Comparison of ENCODE assay signal across 8 mouse cellular contexts in the genomic region with DNA sequence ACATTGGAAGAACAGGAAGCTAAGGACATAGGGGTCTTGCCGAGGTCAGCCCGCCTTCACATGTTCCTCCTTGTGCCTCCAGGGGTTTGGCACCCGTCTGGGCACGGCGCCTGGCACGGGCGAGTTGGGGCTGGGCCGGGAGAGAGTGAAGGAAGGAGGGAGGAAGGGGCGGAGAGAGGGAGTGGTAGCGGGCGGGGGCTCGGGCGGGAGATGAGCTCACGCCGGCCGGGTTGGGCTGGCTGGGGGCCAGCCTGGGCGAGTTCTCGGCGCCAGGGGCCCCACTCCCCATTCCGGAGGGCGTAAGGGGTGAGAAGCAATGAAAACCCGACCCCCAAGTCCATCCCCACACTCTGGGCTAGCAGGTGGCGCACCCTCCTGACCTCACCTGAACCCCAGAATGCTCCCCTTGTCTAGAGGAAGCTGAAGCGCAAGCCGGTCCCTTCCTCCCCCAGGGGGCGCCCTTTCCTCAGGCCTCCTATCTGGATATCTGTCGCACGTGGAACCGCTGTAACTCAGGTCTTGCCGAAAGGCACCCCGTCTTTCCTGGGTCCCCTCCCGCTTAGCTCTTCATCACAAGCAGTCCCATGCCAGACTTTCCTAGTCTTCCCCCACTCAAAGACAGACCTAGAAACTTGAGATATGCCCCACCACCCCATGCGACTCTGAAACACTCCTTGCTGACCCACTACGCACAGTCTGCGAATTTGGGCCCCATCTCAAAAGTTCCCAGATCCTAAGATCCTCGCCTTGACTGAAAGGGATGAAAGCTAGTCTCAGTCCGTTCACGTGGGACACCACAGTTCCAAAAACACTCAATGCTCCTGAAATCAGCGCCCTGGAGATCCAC. TPM values are rescaled to one million over a fixed set of nuclear protein-coding genes. Genes with fewer than 3 reads are reported as not detected.
DNase-seq lines count a peak whose midpoint lies in the region; ATAC-seq and TF ChIP-seq lines count a peak whose summit lies in the region.

No protein-coding gene starts in this region.

- no peak for ATAC-seq in forebrain, embryonic 15.5 days (replicated peaks)

- no peaks in the 10 kb centered on the region for H3K9me3 ChIP-seq in ES-E14 (ENCODE audit: control insufficient read depth, insufficient read depth, low read depth, low read length)
- no peaks in the 10 kb centered on the region for H3K9me3 ChIP-seq in forebrain, embryonic 15.5 days

- H3K4me2 ChIP-seq in forebrain, embryonic 15.5 days (replicated peaks): peak overlapping the region; percentile 79

- in situ Hi-C loops in ES-E14 (cut with MboI; ENCODE audit: low sequenced_read_pairs in 2 of 2, unreplicated experiment in 2 of 2): no loop called here

- DNase-seq in ES-E14 (ENCODE audit: low read depth, low spot score): no peak
- peak; percentile 85 for DNase-seq in c-Kit-positive CD71-negative TER-119-negative erythroid progenitor cells, embryonic 14.5 days (ENCODE audit: low read depth)
- DNase-seq in heart, postnatal 4 days: peak; percentile 92
- peak; percentile 80 to 82 for DNase-seq in layer of hippocampus, postnatal 10 days (ENCODE audit: low spot score in 2 of 2)
- peak; percentile 96 for DNase-seq in lung, postnatal 14 days
- peak; percentile 38 for DNase-seq in retina, adult 2 months (ENCODE audit: low read depth, low spot score)
- peak; percentile 87 to 90 for DNase-seq in thymus, postnatal 36 days

- under 1% methylated on average over 38 of the region's 39 CpGs for WGBS in forebrain, embryonic 15.5 days

- peaks cover 6% of the 10 kb centered on the region; the same call in 1 of the 2 replicates for H3K36me3 ChIP-seq in ES-E14 (ENCODE audit: control insufficient read depth, insufficient read depth, low read length, poor library complexity, severe bottlenecking)
- no peaks in the 10 kb centered on the region for H3K36me3 ChIP-seq in forebrain, embryonic 15.5 days

- peaks cover 9 to 18% of the 10 kb centered on the region in 2 experiments for H3K4me1 ChIP-seq in ES-E14 (ENCODE audit: control insufficient read depth in 2 of 2, insufficient read depth in 2 of 2, low read length in 2 of 2, poor library complexity in 1 of 2)
- H3K4me1 ChIP-seq in forebrain, embryonic 15.5 days: peaks cover 65% of the 10 kb centered on the region

- H3K4me3 ChIP-seq in ES-E14 (ENCODE audit: insufficient read depth in 1 of 2, low read depth in 1 of 2, low read length in 2 of 2, poor library complexity in 1 of 2, severe bottlenecking in 1 of 2): peak overlapping the region; percentile 69 to 76
- peak overlapping the region; percentile 47 for H3K4me3 ChIP-seq in forebrain, embryonic 15.5 days

- peak overlapping the region; percentile 87 for H3K9ac ChIP-seq in ES-E14 (ENCODE audit: insufficient read depth, low read depth, low read length, poor library complexity, severe bottlenecking)
- peak overlapping the region; percentile 45 for H3K9ac ChIP-seq in forebrain, embryonic 15.5 days (replicated peaks)

- peaks cover 74% of the 10 kb centered on the region for H3K27me3 ChIP-seq in forebrain, embryonic 15.5 days

- peak overlapping the region; percentile 91 for H3K27ac ChIP-seq in ES-E14 (ENCODE audit: insufficient read depth, low read depth, low read length, poor library complexity, severe bottlenecking)
- no peak overlapping the region for H3K27ac ChIP-seq in forebrain, embryonic 15.5 days (replicated peaks)

TF ChIP-seq in ES-E14, 5 proteins besides CTCF, POLR2A, EP300 and RAD21:
- TF ChIP-seq ZNF384 (IDR thresholded peaks at IDR 0.05; ENCODE audit: low read depth, low read length) (no peak), ZC3H11A (IDR thresholded peaks at IDR 0.05; ENCODE audit: borderline replicate concordance, low read depth, low read length) (no peak), HCFC1 (IDR thresholded peaks at IDR 0.05; ENCODE audit: borderline replicate concordance, insufficient read depth, low read length) (0 out of 2 replicates have a peak, but pooled peaks have one; percentile 25), MAFK (IDR thresholded peaks at IDR 0.05; ENCODE audit: insufficient read depth, low read depth, low read length) (no peak), CHD2 (IDR thresholded peaks at IDR 0.05; ENCODE audit: low read depth, low read length) (no peak)

RNA-seq across cellular contexts. Expression of gene Ltbp4, which starts 4.9 kb away (rescaled TPM):
- 65.8 and 114 TPM in 2 replicates for total RNA-seq in ES-E14 (2012; rRNA removed)
- polyA plus RNA-seq in forebrain, embryonic 15.5 days (2015; fragmentation: Nextera tagmentation; extraction: Ambion mirVana): 13.3 and 15.0 TPM in 2 replicates
- total RNA-seq in heart, postnatal 4 days (2021): 100 to 1,000 TPM; 238 to 255 TPM
- 10 to 100 TPM; 49.9 to 59.2 TPM for total RNA-seq in layer of hippocampus, postnatal 10 days (2021)

RNA-seq across cellular contexts. Expression of gene Shkbp1, which starts 23.2 kb away (rescaled TPM):
- total RNA-seq in ES-E14 (2012; rRNA removed): 28.8 and 45.5 TPM in 2 replicates
- 90.2 and 91.5 TPM in 2 replicates for polyA plus RNA-seq in forebrain, embryonic 15.5 days (2015; fragmentation: Nextera tagmentation; extraction: Ambion mirVana)
- 10 to 100 TPM; 18.4 to 19.8 TPM for total RNA-seq in heart, postnatal 4 days (2021)
- total RNA-seq in layer of hippocampus, postnatal 10 days (2021): 10 to 100 TPM; 24.9 to 29.9 TPM

RNA-seq across cellular contexts. Expression of gene Gm20479, which starts 24.6 kb away (rescaled TPM):
- 1.4 and 1.5 TPM in 2 replicates for total RNA-seq in ES-E14 (2012; rRNA removed)
- 0.46 TPM in 1 of 2 replicates, not detected in the other for polyA plus RNA-seq in forebrain, embryonic 15.5 days (2015; fragmentation: Nextera tagmentation; extraction: Ambion mirVana)
- 1 to 10 TPM in 1 of 2 experiments, not detected in 1; 3.7 TPM for total RNA-seq in heart, postnatal 4 days (2021)
- not detected for total RNA-seq in layer of hippocampus, postnatal 10 days (2021)
